Mouse (Mus musculus) adrenal gland, postnatal 4 days (tissue): ENCODE measurements at regions not wholly inside any gene's neighbourhood (a gene's known extent, or its start where the extent isn't known, plus 50 kb on each side); places are given as distances from the start of the nearest gene placed in this dataset.
"Not testable (repeated sequence)": the region's sequence is repeated elsewhere in the genome, so short reads cannot be mapped to it uniquely, and the experiment has no call there.

Experiments used
- DNase-seq, 2 experiments: peaks; one replicate each; pipeline ENCODE4 v3.0.0; 2021 to 2022; ENCODE audit warnings: low spot score in 2 of 2, mixed read lengths in 2 of 2

DNA sequence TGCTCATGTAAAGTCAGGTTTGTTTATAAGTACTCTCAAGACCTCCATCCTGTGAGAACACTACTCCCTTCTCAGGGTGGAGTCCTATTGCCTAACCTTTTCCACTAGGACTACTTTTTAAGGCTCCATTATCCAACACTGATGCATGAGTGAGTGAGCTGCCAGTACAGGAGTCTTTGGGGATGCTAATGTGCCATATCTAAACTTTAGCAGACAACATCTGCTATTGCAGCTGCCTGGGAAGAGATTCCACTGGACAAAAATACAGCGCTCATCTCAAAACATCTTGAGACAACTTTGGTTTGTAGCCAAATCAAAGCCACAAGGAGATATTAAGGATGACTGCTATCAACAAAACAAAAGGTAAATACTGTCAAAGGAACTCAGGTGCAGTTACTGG is 52.3 kb upstream of the Gm10985 start:
- no peak for DNase-seq

- DNase-seq = no peak
These were observed 55.2 kb upstream of the Gm10985 start for GRCm38 (mm10) chr3:53789706-53790105.

GRCm38 (mm10) chr3:53785201-53785600 is 59.7 kb upstream of the Gm10985 start:
- no peak for DNase-seq

GRCm38 (mm10) chr3:53776668-53777067 is 68.2 kb upstream of the Gm10985 start:
- no peak for DNase-seq

- DNase-seq = no peak
These were observed 77.3 kb upstream of the Gm10985 start for GRCm38 (mm10) chr3:53767601-53768000.

- no peak for DNase-seq
These were observed 80.9 kb upstream of the Gm10985 start for GRCm38 (mm10) chr3:53763981-53764380.

DNA sequence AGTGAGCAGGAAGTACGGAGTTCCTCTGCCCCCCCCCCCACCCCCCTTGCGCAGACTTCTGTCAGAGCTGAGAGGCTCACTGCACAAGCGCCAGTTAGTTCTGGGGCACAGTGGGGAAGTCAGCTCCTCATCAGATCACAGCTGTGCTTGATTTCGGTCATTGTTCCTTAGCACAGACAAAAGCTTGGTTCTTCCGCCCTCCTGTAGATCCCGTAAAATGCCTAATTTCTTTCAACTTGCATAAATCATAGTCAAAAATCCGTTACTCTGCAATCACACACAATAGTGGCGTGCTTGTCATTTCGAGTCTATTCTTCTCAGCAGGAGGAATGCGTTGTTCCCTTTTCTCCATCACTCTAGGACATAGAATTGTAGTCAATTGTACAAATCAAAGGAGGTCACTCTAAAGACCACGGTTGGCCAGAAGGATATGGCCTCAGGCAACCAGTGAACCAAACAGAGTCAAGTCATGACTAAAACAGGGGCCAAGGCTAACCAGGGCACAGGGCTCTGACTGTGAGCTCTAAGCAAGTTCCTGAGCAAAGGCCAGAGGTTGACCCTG is 83.3 kb upstream of the Gm10985 start:
- no peak for DNase-seq

GRCm38 (mm10) chr3:53756115-53756853 is 88.6 kb upstream of the Gm10985 start:
- DNase-seq = no peak

DNA sequence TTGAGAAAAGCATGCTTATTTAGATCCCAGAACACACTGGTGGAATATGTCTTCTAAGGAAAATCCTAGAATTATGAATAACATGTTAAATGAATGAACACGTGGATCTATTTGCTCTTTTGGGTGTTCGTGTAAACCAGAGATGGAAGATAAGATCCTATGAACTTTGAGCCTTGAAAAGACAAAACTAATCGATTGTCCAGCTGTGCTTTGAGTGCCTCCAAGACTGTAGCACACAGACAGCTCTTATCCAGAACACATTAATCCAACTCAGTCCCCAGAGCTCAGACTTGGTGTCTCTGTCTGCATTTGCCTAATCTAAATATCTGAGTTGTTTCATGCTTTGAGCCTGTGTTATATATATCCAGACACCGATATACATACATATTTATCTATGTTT is 80.0 kb upstream of the Frem2 start:
- no peak for DNase-seq

GRCm38 (mm10) chr3:53735607-53736006 is 78.5 kb upstream of the Frem2 start:
- not testable (repeated sequence) for DNase-seq

DNA sequence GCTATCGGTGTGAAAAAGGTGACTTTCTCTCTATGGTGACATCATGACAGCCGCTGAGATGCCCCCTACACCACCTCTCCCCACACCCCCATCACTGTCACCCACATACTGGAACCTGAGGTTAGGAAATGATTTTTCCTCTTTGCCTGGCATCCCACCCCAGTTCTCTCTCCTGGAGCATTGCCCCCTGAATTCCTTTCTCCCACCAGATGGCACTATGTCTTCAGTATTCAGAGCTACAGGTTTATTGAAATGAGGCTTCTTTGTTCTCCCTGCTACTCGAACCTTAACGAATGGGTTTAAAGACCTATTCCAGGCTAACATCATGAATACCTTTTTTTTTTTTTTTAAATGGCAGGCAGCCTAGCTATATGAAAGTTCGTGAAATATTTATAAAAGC is 78.0 kb upstream of the Frem2 start:
- no peak for DNase-seq

GRCm38 (mm10) chr3:53730440-53730839 is 73.3 kb upstream of the Frem2 start:
- no peak for DNase-seq

- peak in 1 of 2 experiments; percentile 22 for DNase-seq
These were observed 72.7 kb upstream of the Frem2 start for GRCm38 (mm10) chr3:53729810-53730209.

GRCm38 (mm10) chr3:53729131-53729530 is 72.0 kb upstream of the Frem2 start:
- DNase-seq = no peak

DNA sequence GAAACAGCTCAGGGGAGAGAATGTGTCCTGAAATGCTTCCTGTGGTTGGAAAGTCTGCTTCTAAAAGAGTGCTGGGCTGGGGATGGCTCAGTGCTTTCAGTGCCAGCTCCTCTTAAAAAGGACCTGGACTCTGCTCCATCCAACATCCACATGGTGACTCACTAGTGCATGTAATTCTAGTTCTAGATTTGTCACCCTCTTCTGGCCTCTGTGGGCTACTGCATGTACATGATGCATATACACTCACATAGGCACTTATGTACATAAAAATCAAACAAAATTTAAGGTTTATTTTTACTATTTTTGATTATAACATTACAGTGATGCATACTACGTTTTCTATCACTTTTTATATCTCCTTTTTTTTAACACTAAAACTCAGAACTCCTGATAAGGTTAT is 70.6 kb upstream of the Frem2 start:
- no peak for DNase-seq

GRCm38 (mm10) chr3:53707101-53707500 is 49.9 kb upstream of the Frem2 start:
- DNase-seq = no peak
